Mouse (Mus musculus) forebrain, embryonic 14.5 days (tissue): ENCODE data around the gene Ceacam10. TPM values are rescaled to one million over a fixed set of nuclear protein-coding genes. Genes with fewer than 3 reads are reported as not detected.
"Not testable (repeated sequence)": the region's sequence is repeated elsewhere in the genome, so short reads cannot be mapped to it uniquely, and the experiment has no call there.

Source experiments
- ATAC-seq: fragments of 200-750 bp; cut with Nextera tagmentation; 2 replicates; pipeline ENCODE4 v1.8.0; 2017; ENCODE audit warnings: mild to moderate bottlenecking, moderate library complexity
- DNase-seq: peaks from one replicate; pipeline ENCODE4 v3.0.0-alpha.2; 2015; ENCODE audit warnings: low spot score
- H3K27ac ChIP-seq: fragments of 300-500 bp; sonication (generic); 2 replicates; pipeline ENCODE4 v1.5.1; 2014; ENCODE audit warnings: low read depth, mild to moderate bottlenecking, control low read depth, low read length, moderate library complexity
- H3K27me3 ChIP-seq: fragments of 300-500 bp; sonication (generic); replicated peaks from 2 replicates; pipeline ENCODE4 v1.6.1; 2014; ENCODE audit warnings: low read length, control low read depth, mixed read lengths; ENCODE audit not compliant: control insufficient read depth, insufficient read depth
- H3K36me3 ChIP-seq: fragments of 300-500 bp; sonication (generic); 2 replicates; pipeline ENCODE4 v1.6.1; 2014; ENCODE audit warnings: low read length, control low read depth; ENCODE audit not compliant: control insufficient read depth, insufficient read depth
- H3K4me1 ChIP-seq: fragments of 300-500 bp; sonication (generic); 2 replicates; pipeline ENCODE4 v1.6.1; 2014; ENCODE audit warnings: antibody characterized with exemption, low read length, control low read depth; ENCODE audit not compliant: control insufficient read depth, insufficient read depth
- H3K4me2 ChIP-seq: fragments of 300-500 bp; sonication (generic); 2 replicates; pipeline ENCODE4 v1.6.1; 2014; ENCODE audit warnings: mild to moderate bottlenecking, control low read depth, low read length
- H3K4me3 ChIP-seq: fragments of 300-500 bp; sonication (generic); 2 replicates; pipeline ENCODE4 v1.5.1; 2014; ENCODE audit warnings: low read depth, low read length, control low read depth
- H3K9ac ChIP-seq: fragments of 300-500 bp; sonication (generic); 2 replicates; pipeline ENCODE4 v1.6.1; 2014; ENCODE audit warnings: mild to moderate bottlenecking, low read length, control low read depth, moderate library complexity
- H3K9me3 ChIP-seq: fragments of 300-500 bp; sonication (generic); replicated peaks from 2 replicates; pipeline ENCODE4 v1.6.1; 2016; ENCODE audit warnings: low read length, control low read depth, mixed read lengths; ENCODE audit not compliant: control insufficient read depth
- WGBS: fragments of 180-500 bp; shearing (Covaris S2); extraction: QIAGEN DNeasy Blood & Tissue Kit; methylation state at CpG from one replicate; pipeline ENCODE4 v1.1.7; 2014; 5-methylcytosine and 5-hydroxymethylcytosine counted together
- polyA plus RNA-seq: library from polyadenylated mRNA; unstranded; fragments of >200 nt; fragmentation: Nextera tagmentation; extraction: Ambion mirVana; gene quantifications from 2 replicates; pipeline ENCODE4 v1.2.1, GENCODE M21; 2014

Ceacam10 gene
- not detected in 2 replicates for polyA plus RNA-seq

- not testable (repeated sequence) for H3K9me3 ChIP-seq, H3K9ac ChIP-seq, H3K36me3 ChIP-seq, DNase-seq, H3K27me3 ChIP-seq, H3K27ac ChIP-seq, H3K4me3 ChIP-seq, H3K4me2 ChIP-seq, ATAC-seq, H3K4me1 ChIP-seq
- 34% methylated on average over 4 of the region's 4 CpGs for WGBS
Observed at GRCm38 (mm10) chr7:24776918-24777317, at the start of gene Ceacam10. Ceacam10 (plus strand) TSS chr7:24777206.

DNA sequence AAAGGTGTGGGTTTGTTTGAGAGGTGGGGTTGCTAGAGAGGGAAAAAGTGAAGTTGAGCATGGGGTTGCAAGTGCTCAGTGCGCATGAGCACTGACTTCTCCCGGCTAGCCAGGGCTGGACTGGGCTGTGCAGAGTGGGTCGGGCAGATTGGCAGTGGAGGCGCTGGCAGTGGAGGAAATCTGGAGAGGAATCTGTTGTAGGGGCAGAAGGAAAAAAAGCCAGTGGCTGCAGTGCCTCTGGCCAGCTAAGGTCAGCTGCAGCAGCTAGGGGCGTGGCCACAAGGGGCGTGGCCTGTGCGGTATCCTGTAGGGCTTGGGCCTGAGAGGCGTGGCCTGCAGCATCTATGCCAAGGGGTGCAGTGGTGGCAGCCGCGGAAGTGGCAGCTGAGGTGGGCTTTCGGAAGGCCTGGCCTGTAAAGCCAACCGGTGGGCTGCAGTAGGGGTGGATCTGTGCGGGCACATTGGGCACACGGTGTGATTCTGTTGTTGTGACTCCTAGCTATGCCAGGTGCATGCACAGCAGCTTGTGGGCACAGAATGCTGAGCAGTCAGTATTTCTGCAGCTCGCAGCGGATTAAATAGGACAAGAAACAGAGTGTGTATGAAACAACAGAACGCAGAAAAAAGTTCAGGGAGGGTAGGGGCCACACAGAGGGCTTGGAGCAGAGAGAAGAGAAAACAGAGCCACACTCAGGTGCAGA, 40.9 kb upstream of the Ceacam10 start:
- Histone ChIP-seq H3K27me3 (no peaks in the 10 kb centered on the region), H3K4me3 (no peak overlapping the region), H3K4me1 (no peaks in the 10 kb centered on the region), H3K9ac (no peak overlapping the region), H3K27ac (no peak overlapping the region), H3K4me2 (peak overlapping the region; percentile 30), H3K36me3 (no peaks in the 10 kb centered on the region), H3K9me3 (peaks cover 1% of the 10 kb centered on the region; the same call in 1 of the 2 replicates)
- 13% methylated on average over 17 of the region's 17 CpGs for WGBS
- 0 out of 2 replicates have a peak, but pooled peaks have one; percentile 32 for ATAC-seq
- DNase-seq, result peak; percentile 41

DNA sequence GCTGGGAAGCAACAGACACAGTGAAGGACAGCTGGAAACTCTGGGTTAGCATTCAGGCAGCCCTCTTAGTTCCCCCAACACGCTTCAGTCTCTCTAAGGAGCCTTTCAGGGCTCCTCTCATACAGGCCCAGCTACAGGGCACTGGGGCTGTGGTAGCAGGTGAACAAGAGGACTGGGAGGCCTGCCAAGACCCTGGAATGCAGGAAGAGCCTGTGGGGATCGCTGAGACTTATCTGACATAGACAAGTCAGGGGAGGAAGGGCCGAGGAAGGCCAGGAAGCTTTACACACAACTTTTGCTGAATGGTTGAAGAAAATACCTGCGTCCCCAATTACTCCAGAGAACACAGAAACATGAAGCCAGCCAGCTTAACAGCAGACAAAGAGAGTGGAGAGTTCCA, 26.3 kb upstream of the Ceacam10 start:
- H3K4me1 ChIP-seq, result no peaks in the 10 kb centered on the region
- 24% methylated on average over 4 of the region's 4 CpGs for WGBS

DNA sequence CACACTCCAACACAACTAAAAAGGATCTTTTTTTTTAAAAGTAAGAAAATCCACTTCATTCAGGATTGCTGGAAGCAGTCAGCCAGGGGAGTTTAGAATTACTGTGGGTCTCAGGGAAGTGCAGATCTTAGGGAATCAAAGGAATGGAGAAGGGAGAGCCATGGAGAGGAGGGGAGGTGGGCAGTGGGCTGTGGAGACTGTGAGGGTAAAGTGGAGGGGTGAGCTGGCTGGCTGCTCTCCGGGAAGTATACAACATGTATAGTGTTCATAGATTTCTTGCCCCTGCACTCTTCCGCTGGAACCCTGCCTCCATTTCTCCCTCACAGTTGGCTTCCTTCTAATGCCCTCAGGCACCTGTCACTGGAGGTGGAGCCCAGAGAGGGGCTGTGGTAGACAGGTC, 25.4 kb upstream of the Ceacam10 start:
- 87% methylated on average over 2 of the region's 2 CpGs for WGBS
- H3K9ac ChIP-seq, result no peak overlapping the region
- no peaks in the 10 kb centered on the region for H3K9me3 ChIP-seq
- H3K4me3 ChIP-seq, result no peak overlapping the region
- no peak overlapping the region for H3K4me2 ChIP-seq
- no peak overlapping the region for H3K27ac ChIP-seq
- ATAC-seq (no peak), DNase-seq (no peak)
- H3K36me3 ChIP-seq, result no peaks in the 10 kb centered on the region
- H3K27me3 ChIP-seq, result no peaks in the 10 kb centered on the region
- H3K4me1 ChIP-seq, result no peaks in the 10 kb centered on the region

More for the DNA sequence above, 26.3 kb upstream of the Ceacam10 start:
- Histone ChIP-seq H3K4me3 (no peak overlapping the region), H3K4me2 (no peak overlapping the region), H3K36me3 (no peaks in the 10 kb centered on the region), H3K27me3 (no peaks in the 10 kb centered on the region), H3K9me3 (no peaks in the 10 kb centered on the region), H3K9ac (no peak overlapping the region), H3K27ac (no peak overlapping the region)
- ATAC-seq (no peak), DNase-seq (peak; percentile 12)

DNA sequence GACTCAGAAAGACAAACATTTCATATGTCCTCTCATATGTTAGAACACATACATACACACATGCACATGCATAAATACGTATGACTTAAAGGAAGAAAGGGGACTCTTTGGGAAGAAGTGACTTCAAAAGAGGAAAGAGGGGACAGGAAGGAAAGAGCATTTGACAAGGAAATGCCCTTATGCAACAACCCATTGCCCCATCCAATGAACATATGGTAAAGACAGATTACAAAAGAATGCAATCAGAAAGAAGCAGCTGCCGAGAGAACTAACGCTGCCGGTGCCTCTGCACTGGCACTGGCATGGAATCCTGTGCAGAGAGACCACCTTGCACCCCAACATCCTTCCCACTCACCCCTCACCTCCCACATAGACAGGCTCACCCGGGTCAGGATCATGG, 23.5 kb upstream of the Ceacam10 start:
- ATAC-seq (no peak), DNase-seq (no peak)
- 82% methylated on average over 5 of the region's 5 CpGs for WGBS
- Histone ChIP-seq H3K9me3 (no peaks in the 10 kb centered on the region), H3K27ac (no peak overlapping the region), H3K4me1 (no peaks in the 10 kb centered on the region), H3K4me3 (no peak overlapping the region), H3K27me3 (no peaks in the 10 kb centered on the region), H3K4me2 (no peak overlapping the region), H3K36me3 (no peaks in the 10 kb centered on the region), H3K9ac (no peak overlapping the region)

GRCm38 (mm10) chr7:24758520-24758919, 18.5 kb upstream of the Ceacam10 start:
- H3K4me3 ChIP-seq, result no peak overlapping the region
- 85% methylated on average over 1 of the region's 1 CpGs for WGBS
- no peak overlapping the region for H3K9ac ChIP-seq
- no peaks in the 10 kb centered on the region for H3K4me1 ChIP-seq
- DNase-seq (no peak), ATAC-seq (no peak)
- no peak overlapping the region for H3K27ac ChIP-seq
- no peaks in the 10 kb centered on the region for H3K36me3 ChIP-seq
- no peak overlapping the region for H3K4me2 ChIP-seq
- H3K9me3 ChIP-seq, result no peaks in the 10 kb centered on the region
- no peaks in the 10 kb centered on the region for H3K27me3 ChIP-seq

DNA sequence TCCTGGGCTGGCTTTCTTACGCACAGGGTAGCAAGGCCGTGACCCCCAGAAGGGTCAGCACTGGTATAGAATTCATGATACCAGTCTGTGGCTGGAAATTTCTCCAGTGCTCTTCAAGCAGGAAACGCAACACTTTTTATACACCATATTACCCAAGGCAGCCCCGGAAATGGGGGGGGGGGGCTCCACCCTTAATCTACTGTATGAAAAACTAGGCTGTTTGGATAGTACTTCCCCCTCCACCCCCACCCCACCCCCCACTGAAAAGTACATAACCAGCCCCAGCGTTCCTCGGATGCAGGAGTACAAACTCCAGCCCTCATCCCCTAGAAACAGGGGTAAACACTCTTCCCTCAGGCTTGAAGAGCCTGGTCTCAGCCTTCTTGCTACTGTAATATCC, 16.8 kb upstream of the Ceacam10 start, which contains the start of gene Cd177:
TSS of gene Cd177 (minus strand) at position 101 of the 400 bp plus-strand sequence.
- H3K27ac ChIP-seq, result no peak within 1 kb of the TSS
- H3K4me1 ChIP-seq, result no peaks in the 10 kb centered on the region
- no peak within 1 kb of the TSS for H3K9ac ChIP-seq
- no peaks in the 10 kb centered on the region for H3K9me3 ChIP-seq
- H3K36me3 ChIP-seq, result no peaks in the 10 kb centered on the region
- 87% methylated on average over 6 of the region's 6 CpGs for WGBS
- H3K27me3 ChIP-seq, result no peaks in the 10 kb centered on the region
- no peak for ATAC-seq
- H3K4me2 ChIP-seq, result no peak within 1 kb of the TSS
- no peak for DNase-seq
- no peak within 1 kb of the TSS for H3K4me3 ChIP-seq

- ATAC-seq, result no peak
- 77% methylated on average over 6 of the region's 6 CpGs for WGBS
- Histone ChIP-seq H3K9ac (no peak overlapping the region), H3K4me1 (no peaks in the 10 kb centered on the region), H3K27ac (no peak overlapping the region), H3K36me3 (no peaks in the 10 kb centered on the region), H3K4me3 (no peak overlapping the region), H3K4me2 (no peak overlapping the region), H3K9me3 (no peaks in the 10 kb centered on the region), H3K27me3 (no peaks in the 10 kb centered on the region)
- DNase-seq, result no peak
Observed at GRCm38 (mm10) chr7:24761161-24761560, 15.8 kb upstream of the Ceacam10 start.

- Histone ChIP-seq H3K4me1 (no peaks in the 10 kb centered on the region), H3K36me3 (no peaks in the 10 kb centered on the region), H3K9ac (no peak overlapping the region), H3K4me3 (no peak overlapping the region), H3K4me2 (no peak overlapping the region), H3K27me3 (no peaks in the 10 kb centered on the region), H3K9me3 (no peaks in the 10 kb centered on the region), H3K27ac (no peak overlapping the region)
- ATAC-seq (no peak), DNase-seq (no peak)
- WGBS, result 90% methylated on average over 8 of the region's 8 CpGs
Observed at GRCm38 (mm10) chr7:24762574-24762973, 14.4 kb upstream of the Ceacam10 start.
